Mouse (Mus musculus) fibroblast of lung, adult 2 months (primary cell): Measurements from ENCODE around the gene Lhcgr.
"Not testable (repeated sequence)": the region's sequence is repeated elsewhere in the genome, so short reads cannot be mapped to it uniquely, and the experiment has no call there.

Source experiments
- DNase-seq: peaks from one replicate; pipeline ENCODE4 v3.0.0-alpha.2; 2011; ENCODE audit warnings: low read depth

Lhcgr gene

DNA sequence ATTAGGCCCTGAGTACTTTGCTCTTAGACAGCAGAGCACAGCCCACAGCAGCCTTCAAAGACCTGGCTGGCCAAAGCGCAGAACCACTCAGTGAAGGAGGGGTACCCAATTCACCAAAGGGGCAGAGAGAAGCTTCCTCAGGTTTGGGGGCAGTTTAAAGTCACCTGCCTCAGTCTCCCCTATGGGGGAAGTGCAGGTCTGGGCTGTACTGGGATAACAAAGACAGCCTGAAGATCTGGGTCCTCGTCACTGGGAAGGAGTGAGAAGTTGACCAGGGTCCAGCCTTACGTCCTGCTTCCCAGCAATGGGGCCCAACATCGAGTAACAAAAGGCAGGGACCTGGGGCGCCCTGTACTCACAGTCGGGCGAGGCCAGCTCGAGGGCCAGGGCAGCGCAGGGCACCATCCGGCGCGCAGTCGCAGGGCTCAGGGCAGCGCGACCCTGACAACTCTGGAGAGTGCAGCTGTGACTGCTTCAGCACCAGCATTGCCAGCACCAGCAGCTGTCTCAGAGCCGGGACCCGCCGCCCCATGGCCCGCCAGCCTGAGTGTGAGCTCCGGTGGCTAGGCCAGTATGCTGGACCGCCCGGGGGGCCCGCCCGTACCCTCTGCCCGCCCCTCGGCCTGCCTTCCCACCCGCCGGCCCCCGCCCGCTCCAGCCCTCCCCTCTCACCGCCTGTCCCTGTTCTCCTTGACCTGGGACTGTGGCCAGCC is at the start of gene Lhcgr:
Gene Lhcgr, minus strand, starts transcription at position 551 of the 713 bp plus-strand sequence.
- DNase-seq, result no peak

DNA sequence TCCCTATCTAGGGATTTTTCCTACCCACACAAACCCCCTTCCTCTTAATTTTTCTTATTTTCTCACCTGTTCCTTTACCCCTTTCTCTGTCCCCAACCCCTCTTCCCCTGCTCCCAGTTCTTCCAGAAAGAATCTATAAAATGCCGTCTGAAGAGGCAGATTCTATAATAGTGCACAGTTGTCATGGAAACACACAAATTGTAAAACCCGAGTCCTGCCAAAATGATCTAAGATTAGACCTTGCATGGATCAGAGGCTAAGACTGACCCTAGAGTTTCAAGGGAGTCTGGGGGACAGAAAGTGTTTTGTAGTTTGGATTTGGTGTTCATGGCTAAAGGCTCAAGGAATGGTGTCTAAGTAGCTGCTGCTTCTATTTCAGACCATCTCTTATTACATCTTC is 25.8 kb upstream of the Lhcgr start:
- no peak for DNase-seq

GRCm38 (mm10) chr17:88812943-88813342 is 21.2 kb upstream of the Lhcgr start:
- not testable (repeated sequence) for DNase-seq

DNA sequence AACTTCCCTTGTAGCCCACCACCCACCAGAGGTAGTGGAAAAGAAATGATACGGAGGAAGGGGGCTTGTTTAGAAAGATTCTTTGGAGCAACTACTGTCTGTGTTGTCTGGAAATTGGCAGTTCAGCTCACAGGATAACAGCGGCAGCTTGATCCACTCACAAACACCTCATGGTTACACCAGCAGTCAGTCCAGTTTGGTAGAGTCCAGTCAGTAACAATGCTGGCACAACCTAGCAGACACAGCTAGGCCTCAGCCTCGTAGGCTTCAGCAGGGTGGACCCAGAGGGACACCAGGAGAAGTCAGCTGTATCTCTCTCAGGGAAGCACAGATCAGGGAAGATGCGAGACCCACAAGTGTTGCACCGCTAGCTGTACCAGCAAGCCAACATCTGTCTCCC is 19.0 kb upstream of the Lhcgr start:
- no peak for DNase-seq

DNA sequence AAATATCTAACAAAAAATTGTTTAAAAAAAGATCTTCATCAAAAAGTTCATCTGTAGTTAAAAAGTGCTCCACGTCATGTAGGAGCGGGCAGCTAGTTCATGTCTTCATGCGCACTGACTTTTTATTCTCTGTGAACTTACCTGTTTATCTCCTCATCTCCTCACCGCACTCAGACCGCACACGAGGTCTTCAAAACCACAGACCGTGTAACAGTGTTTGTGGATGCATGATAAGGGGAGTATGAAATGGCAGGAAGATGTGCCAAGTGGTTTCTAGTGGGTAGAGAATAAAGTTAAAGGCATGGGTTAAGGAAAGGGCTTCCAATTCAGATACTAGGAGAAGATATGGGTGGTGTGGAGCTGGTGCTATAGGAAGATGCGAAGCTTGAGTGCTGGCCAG is 14.6 kb upstream of the Lhcgr start:
- no peak for DNase-seq

DNA sequence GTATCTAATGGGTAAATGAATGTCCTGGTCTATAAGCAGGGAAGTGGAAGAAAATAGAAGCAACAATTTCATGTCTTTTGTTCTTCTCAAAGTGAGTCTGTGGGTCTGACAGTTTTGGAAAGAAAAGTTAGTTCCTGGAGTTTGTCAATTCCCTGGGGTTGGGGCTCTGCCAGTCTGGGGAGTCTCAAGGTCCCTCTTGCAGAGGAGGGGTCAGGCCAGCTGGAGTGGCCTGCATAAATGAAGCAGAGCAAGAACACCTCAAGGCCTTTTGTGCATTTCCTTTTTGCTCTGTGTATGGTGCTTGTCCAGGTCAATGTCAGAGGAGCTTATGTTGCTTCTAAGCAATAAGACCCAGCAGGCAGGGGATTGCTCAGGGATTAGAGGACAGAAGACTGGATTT is 11.7 kb upstream of the Lhcgr start:
- no peak for DNase-seq

DNA sequence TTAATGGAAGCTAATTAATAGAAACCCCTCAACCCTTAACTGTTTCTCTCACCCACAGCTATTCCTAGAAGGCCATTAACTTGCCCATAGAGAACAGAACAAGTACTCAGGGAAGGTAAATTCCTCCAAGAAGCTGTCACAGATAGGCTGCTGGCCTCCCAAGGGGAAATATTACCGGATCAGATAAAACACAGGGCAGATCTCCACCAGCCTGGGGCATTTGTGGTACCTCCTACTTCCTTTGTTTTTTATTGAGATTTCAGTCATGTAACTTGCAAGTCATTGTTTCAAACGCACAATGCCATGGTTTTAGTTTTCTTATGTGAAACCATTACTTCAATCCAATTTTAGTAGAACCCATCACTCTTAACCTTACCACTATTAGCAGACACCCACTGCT is 1.1 kb downstream of the Lhcgr start:
- no peak for DNase-seq

DNA sequence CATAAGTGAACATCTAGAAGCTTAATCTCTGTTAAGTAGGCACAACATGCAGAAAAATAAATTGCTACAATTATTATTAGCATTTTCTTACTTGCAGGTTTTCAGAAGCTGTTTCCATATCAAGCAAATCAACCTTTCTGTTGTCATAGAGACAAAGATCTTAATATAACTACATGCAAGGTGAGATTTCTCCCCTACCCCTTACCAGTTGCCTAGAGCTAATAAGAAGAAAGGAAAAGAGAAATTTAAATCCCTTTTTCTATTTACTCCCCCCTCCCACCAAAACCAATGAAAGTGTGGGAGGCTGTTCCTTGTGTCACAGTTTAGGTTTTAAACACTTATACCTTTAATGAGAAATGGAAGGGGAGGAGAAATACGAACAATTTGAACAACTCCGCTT is 3.4 kb downstream of the Lhcgr start:
- DNase-seq, result no peak

DNA sequence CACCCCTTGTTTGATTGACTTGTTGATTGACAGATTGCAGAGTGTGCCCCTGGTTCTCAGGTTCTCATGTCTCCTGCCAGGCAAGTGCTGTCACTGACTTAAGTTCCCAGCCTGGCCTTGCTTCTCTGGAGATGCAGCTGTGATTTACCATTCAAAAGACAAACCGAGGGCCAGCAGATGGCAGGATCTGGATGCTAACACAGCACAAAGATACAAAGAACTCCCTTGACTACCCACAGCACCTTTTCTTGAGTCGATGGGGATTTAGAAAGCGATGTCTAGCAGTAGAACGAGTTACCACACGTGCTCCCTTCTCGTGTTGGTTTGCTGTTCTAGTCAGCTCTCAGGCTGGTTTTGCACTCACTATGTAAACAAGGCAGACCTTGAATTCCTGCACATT is 4.9 kb downstream of the Lhcgr start:
- no peak for DNase-seq

DNA sequence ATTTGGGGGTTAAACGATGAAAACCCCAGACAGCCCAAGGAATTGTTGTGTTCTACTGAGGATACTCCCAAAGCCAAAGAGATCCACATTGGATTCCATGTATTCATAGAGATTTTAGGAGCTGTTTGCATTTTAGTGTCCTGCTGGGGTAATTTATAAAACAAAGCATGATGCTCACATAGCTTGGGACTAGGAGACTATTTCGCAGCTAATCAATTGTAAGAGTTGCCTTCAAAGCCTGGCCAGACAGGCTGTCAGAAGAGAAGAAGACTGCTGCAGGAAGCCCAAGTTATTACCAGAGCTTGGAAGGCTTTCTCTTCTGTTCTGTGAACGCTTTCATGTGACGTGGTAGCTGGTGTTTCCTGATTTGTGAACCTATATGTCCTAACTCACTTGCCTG is 5.4 kb downstream of the Lhcgr start:
- no peak for DNase-seq

GRCm38 (mm10) chr17:88779148-88779547 is 12.6 kb downstream of the Lhcgr start:
- no peak for DNase-seq

DNA sequence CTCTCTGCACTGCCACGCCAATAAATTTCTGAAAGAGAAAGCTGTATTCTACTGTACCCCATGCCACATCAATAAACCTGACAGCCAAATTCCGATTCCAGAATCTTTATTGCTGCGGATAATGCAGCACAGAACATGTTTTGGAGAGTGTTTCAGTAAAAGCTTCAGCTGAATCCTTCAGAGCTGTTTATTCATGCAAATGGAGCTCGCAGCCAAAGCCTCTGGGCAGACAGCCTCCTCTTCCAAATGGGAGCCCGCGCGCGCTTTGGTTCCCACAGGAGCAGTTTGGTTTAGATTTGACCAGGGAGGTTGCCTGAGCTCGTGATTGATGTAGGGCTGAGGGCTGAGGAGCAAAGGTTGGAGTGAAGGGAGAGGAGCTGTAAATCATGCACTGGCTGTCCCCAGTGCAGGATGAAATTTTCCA is 17.7 kb downstream of the Lhcgr start:
- DNase-seq, result no peak

GRCm38 (mm10) chr17:88770081-88770480 is 21.7 kb downstream of the Lhcgr start:
- no peak for DNase-seq

DNA sequence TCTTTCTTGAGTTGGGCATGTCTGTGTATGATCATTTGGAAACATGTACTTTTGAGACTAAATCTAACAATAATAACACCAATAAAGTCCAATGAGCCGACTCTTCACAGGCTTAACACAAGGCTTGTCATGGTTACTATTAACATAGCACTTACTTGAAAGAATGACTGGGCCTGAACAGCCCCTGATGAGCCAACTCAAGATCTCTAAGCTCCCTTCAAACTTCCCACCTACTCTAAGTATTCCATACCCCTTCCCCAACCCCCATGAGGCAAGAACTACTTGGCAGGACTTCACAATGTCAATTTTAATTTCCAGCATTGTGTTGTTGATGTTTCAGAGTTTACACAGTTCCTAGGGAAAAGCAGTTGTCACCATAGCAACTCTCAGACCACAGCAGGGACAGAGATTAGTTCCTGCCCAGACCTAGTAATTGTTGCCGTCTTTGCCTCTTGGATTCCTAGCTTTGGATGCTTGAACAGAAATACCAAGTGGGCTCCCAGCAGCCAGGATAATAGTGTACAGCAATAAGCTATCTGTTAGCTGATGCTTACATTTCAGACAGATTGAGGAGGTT is 22.4 kb downstream of the Lhcgr start:
- DNase-seq, result no peak

GRCm38 (mm10) chr17:88766857-88767256 is 24.9 kb downstream of the Lhcgr start:
- no peak for DNase-seq

- DNase-seq, result no peak
These were observed 27.7 kb downstream of the Lhcgr start for GRCm38 (mm10) chr17:88764136-88764485.

- no peak for DNase-seq
These were observed 28.2 kb downstream of the Lhcgr start for GRCm38 (mm10) chr17:88763396-88764135.

- DNase-seq, result no peak
These were observed 33.8 kb downstream of the Lhcgr start for GRCm38 (mm10) chr17:88758003-88758437.

DNA sequence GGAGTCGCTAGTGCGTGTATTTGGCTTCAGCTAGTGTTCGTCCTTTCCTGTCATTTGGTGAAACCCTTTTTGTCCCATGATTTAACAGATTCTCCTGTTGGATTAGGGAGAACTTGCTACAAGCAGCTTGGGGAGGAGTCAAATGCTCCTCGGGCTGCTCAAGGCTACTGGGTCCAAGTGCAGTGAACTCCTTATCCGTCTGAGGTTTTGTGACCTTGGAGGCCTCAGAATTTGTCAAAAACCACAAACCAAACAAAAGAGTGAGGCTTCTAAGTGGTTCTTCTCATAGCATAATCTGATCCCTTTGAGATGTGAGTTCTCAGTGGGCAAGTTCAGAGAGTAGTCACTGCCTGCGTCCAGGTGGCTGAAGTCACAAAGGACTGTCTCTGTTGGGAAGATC is 36.0 kb downstream of the Lhcgr start:
- DNase-seq, result no peak

DNA sequence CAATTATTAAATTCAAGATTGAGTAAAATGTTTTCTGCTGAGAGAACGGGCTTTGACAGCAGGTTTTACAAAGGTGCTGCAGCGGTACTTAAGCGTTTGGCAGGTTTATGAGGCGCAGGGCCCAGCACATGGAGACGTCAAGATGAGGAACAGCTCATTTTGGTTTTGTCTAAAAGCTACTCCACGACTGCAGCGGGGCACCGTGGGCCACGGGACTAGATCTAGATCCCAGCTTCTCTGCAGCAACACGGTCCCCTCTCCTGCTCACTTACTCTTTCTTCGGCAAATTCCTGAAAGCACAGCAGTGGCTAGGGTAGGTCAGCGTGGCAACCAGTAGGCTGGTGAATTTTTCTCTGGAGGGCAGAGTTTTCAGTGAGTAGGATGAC is 38.3 kb downstream of the Lhcgr start:
- DNase-seq, result no peak

GRCm38 (mm10) chr17:88752827-88753471 is 38.8 kb downstream of the Lhcgr start:
- no peak for DNase-seq

DNA sequence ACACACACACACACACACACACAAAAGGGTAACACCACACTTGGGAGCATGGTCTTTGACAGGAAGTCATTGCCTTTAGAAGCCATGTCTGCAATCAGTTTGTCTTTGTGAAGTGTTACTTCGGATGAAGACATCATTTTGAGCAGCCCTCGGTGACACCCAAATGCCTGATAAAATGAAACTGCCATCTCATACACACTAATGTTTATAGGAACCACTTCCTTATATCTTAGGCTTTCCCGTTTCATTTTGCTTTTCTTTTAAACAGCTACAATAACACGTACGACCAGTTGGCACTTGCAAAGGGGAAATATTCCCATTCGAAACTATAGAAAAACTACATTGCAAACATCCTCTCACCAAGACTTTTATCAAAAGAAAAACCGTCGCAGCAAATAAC is 42.1 kb downstream of the Lhcgr start:
- DNase-seq, result no peak

DNA sequence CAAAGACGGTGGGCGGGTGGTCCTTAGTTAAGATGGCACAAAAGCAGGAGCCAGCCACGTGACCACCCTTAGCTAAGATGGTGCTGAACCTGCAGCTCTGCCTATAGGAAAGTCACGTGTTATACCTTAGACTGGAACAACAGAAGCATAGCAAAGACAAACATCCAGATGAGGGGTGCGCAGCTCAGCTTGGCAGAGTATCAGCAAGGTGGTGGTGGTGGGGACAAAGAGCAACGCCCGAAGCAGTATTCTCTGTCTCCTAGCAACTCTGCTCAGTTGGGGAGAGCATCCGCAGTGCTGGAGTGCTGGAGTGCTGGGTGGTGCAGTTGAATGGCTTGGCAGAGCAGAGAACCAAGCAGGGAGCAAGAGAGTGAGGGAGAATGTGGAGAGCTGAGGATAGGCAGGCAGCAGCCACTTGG is 85.5 kb downstream of the Lhcgr start:
- no peak for DNase-seq
